Mouse (Mus musculus) G1E (cell line): Measurements from ENCODE around the gene Plce1. TPM values are rescaled to one million over a fixed set of nuclear protein-coding genes. Genes with fewer than 3 reads are reported as not detected.

ENCODE experiments used
- ATAC-seq: 2 replicates; pipeline ENCODE4 v1.8.0; 2016; ENCODE audit warnings: mild to moderate bottlenecking; ENCODE audit not compliant: insufficient number of reproducible peaks, poor library complexity, low FRiP score, severe bottlenecking; ENCODE audit errors: extremely low read depth
- DNase-seq: peaks from one replicate; pipeline ENCODE4 v3.0.0; 2012; ENCODE audit warnings: low spot score
- H3K27me3 ChIP-seq: 2 replicates; pipeline ENCODE4 v1.6.1; 2012; ENCODE audit warnings: mild to moderate bottlenecking, low read length, inconsistent platforms; ENCODE audit not compliant: insufficient read depth
- H3K36me3 ChIP-seq: replicated peaks from 2 replicates; pipeline ENCODE3; 2012; ENCODE audit warnings: mild to moderate bottlenecking, inconsistent platforms
- H3K4me1 ChIP-seq: 2 replicates; pipeline ENCODE4 v1.6.1; 2012; ENCODE audit warnings: low read depth, low read length, inconsistent platforms, mixed read lengths; ENCODE audit not compliant: insufficient read depth
- H3K4me3 ChIP-seq: 2 replicates; pipeline ENCODE4 v1.5.1; 2012; ENCODE audit warnings: low read depth, mild to moderate bottlenecking, inconsistent platforms, low read length, moderate library complexity, mixed read lengths
- H3K9me3 ChIP-seq: replicated peaks from 2 replicates; pipeline ENCODE4 v1.6.1; 2012; ENCODE audit warnings: inconsistent platforms
- CTCF ChIP-seq: IDR thresholded peaks from 2 replicates; pipeline ENCODE4 v1.5.1; 2012; ENCODE audit warnings: low read depth, low read length, inconsistent platforms, mixed read lengths
- GATA1 ChIP-seq: IDR thresholded peaks from 2 replicates; pipeline ENCODE4 v1.6.1; 2012; ENCODE audit warnings: borderline replicate concordance, low read length, inconsistent platforms, mixed read lengths
- GATA2 ChIP-seq: IDR thresholded peaks from 2 replicates; pipeline ENCODE4 v1.6.1; 2012; ENCODE audit warnings: low read depth, low read length, inconsistent platforms, borderline replicate concordance
- POLR2AphosphoS5 ChIP-seq: IDR thresholded peaks from 2 replicates; pipeline ENCODE4 v1.6.1; 2012; ENCODE audit warnings: low read depth, low read length, inconsistent platforms; ENCODE audit not compliant: insufficient replicate concordance
- TAL1 ChIP-seq: conservative IDR thresholded peaks from 2 replicates; pipeline ENCODE4 v1.6.1; 2012; ENCODE audit warnings: low read depth, low read length, inconsistent platforms, mixed read lengths
- polyA plus RNA-seq: library from polyadenylated mRNA; stranded (reverse); fragments of >175 nt; gene quantifications from 2 replicates; pipeline ENCODE4 v1.2.3, GENCODE M21; 2012
- total RNA-seq, 2 experiments: library from RNA; stranded (forward) in 1 of 2; stranded (reverse) in 1 of 2; fragments of 200-1000 nt in 1 of 2; fragments of >200 nt in 1 of 2; fragmentation: Nextera tagmentation in 1 of 2; gene quantifications; 2 replicates each; pipeline ENCODE4 v1.2.3; 2014 to 2017

The Plce1 gene
- total and polyA plus RNA-seq, 3 experiments: 0.16 TPM; not detected in 2

DNA sequence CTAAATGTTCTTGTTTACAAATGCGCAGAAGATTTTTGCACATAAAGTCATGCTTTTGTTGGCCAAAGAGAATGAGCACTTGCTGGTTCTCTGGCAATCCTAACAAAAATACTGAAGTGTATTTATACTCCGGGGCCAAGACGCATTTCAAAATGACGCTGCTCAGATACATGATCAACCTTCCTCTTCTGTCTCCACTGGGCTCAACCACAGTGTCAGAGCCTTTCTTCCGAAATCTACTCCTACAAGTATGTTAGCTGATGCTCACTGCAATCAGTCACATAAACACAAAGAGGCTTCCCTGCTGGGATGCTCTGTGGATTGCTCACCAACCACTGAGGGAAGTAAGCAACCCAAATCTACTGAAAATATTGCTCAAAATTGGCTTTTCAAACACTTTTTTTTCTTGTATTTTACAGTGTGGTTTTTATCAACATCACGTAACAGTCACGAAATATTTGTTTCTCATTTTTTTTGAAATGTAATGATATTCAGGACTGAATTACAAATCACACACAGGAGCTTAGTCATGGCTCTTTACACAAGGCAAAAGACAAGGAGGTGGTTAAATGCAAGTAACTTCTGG lies 191.2 kb downstream of the Plce1 start:
- Histone ChIP-seq H3K9me3 (no peaks in the 10 kb centered on the region), H3K36me3 (no peaks in the 10 kb centered on the region), H3K27me3 (no peaks in the 10 kb centered on the region), H3K4me3 (no peak overlapping the region), H3K4me1 (no peaks in the 10 kb centered on the region)
- ATAC-seq (no peak), DNase-seq (no peak)
- TF ChIP-seq TAL1: no peak
- TF ChIP-seq CTCF: no peak
- TF ChIP-seq POLR2AphosphoS5: no peak
- TF ChIP-seq GATA1: no peak
- TF ChIP-seq GATA2: no peak

DNA sequence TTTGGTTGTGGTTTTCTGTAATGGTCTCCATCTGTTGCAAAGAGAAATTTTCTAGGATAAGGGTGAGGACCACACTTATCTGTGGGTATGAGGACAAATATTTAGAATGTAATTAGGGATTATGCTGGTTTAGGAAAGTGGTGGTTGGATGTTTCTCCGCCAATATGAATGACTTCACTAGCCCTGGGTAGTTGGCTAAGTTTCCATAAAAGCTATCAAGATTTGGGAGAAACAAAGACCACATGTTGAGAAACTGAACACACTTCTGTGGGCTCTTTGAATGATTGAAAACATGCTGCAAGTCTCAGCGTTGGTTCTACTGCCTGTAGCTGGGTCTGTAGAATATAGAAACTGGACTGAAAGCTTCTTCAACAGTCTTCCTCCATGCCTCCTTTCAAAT lies 193.0 kb downstream of the Plce1 start:
- Histone ChIP-seq H3K36me3 (no peaks in the 10 kb centered on the region), H3K9me3 (no peaks in the 10 kb centered on the region), H3K4me3 (no peak overlapping the region), H3K27me3 (no peaks in the 10 kb centered on the region), H3K4me1 (no peaks in the 10 kb centered on the region)
- ATAC-seq (no peak), DNase-seq (no peak)
- TF ChIP-seq GATA2: no peak
- no peak for TF ChIP-seq CTCF
- TF ChIP-seq TAL1: no peak
- TF ChIP-seq POLR2AphosphoS5: no peak
- TF ChIP-seq GATA1: no peak

DNA sequence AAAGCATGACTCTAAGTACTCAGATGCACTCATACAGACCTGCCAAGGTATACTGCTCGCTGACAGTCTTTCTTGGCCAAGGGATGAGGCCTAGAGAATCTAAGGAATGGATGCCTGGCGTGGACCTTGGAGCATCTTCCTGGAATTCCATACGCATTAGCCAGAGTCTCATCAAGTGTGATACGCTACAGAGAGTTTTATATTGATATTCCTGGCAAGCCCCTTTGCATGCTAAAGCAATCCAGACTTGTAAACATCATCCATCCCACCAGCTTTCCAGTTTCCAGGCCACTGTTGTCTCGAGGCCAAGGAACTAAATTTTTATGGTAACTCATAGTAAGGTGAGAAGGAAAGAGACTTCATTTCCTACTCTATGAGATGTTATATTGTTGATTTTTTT lies 197.7 kb downstream of the Plce1 start:
- DNase-seq (no peak), ATAC-seq (no peak)
- H3K4me1 ChIP-seq: no peaks in the 10 kb centered on the region
- no peak for TF ChIP-seq GATA2
- no peak for TF ChIP-seq POLR2AphosphoS5
- no peak for TF ChIP-seq CTCF
- no peak for TF ChIP-seq GATA1
- TF ChIP-seq TAL1: no peak
- H3K27me3 ChIP-seq: no peaks in the 10 kb centered on the region
- no peaks in the 10 kb centered on the region for H3K36me3 ChIP-seq
- H3K9me3 ChIP-seq: no peaks in the 10 kb centered on the region
- H3K4me3 ChIP-seq: no peak overlapping the region

DNA sequence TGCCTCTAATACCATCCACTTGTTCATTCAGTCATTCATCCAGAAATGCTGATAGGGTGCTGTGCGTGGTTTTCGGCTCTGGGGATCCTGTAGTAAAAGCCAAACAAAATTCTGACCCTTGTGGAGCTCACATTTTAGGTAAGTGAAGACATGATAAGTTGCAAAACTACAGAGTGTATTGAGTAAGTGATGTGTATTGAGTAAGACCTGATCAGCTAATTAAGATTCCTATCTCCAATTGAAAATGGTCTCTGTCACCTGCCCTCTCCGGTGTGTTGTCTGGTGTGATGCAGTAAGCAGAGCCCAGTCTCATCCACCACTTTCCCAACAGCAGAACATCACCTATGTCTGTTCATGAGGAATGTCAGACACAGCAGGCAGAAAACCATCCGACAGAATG lies 198.6 kb downstream of the Plce1 start:
- Histone ChIP-seq H3K4me1 (no peaks in the 10 kb centered on the region), H3K27me3 (no peaks in the 10 kb centered on the region), H3K9me3 (no peaks in the 10 kb centered on the region), H3K36me3 (no peaks in the 10 kb centered on the region), H3K4me3 (no peak overlapping the region)
- no peak for DNase-seq
- TF ChIP-seq TAL1: no peak
- ATAC-seq: no peak

DNA sequence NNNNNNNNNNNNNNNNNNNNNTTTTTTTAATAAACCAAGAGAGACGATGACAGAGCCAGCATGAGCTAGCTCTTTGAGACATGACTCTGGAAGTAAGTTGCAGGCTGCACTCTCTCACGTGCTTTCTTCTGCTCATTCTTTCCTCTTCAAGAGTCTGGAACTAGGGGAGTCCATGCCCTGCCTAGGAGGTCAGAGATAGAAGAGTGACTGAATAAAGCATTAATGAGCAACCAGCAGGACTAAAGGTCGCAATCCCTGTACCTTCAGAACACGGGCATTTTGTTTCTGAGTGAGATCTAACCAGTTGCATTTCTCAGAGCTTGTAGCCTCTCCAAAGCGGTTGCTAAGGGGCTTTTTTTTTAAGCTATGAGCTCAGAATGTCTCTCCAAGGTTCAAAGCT lies 206.4 kb downstream of the Plce1 start:
- Histone ChIP-seq H3K4me1 (no peaks in the 10 kb centered on the region), H3K9me3 (no peaks in the 10 kb centered on the region), H3K4me3 (no peak overlapping the region), H3K36me3 (no peaks in the 10 kb centered on the region), H3K27me3 (0 out of 2 replicates have a peak, but pooled peaks cover 2% of the 10 kb centered on the region)
- TF ChIP-seq GATA2: no peak
- no peak for TF ChIP-seq CTCF
- TF ChIP-seq GATA1: no peak
- TF ChIP-seq POLR2AphosphoS5: no peak
- TF ChIP-seq TAL1: no peak
- DNase-seq (no peak), ATAC-seq (no peak)

DNA sequence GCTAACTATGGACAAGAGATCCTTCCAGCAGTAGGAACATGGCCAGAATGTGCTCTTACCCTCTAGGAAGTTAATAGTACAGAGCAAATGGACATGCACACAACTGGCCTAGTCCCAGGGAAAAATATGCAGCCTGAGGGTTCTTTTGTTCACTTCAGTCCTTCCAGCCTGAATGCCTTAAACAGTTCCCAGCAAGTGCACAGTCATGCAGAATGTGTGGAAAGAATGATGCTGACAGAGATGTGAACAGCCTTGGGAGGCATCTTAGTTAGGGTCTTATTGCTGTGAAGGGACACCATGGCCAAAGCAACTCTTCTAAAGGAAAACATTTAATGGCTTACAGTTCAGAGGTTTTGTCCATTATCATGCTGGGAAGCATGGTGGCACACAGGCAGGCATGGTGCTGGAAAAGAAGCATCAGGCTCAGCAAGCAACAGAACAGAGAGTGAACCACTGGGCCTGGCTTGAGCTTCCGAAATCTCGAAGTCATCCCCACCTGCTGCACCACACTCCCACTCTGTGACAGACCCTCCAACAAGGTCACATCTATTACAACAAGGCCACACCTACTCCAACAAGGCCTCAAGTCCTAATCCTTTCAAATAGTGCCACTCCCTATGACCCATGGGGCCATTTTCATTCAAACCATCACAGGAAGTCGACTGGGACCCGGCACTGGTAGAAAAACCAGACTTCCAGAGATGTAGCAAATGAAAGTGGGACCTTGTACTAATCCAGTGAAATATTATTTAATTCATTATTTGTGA lies 208.0 kb downstream of the Plce1 start:
- Histone ChIP-seq H3K4me3 (no peak overlapping the region), H3K36me3 (no peaks in the 10 kb centered on the region), H3K27me3 (0 out of 2 replicates have a peak, but pooled peaks cover 2% of the 10 kb centered on the region), H3K4me1 (no peaks in the 10 kb centered on the region), H3K9me3 (no peaks in the 10 kb centered on the region)
- DNase-seq (no peak), ATAC-seq (no peak)
- TF ChIP-seq GATA1 (no peak), POLR2AphosphoS5 (no peak), TAL1 (no peak), GATA2 (no peak), CTCF (no peak)

DNA sequence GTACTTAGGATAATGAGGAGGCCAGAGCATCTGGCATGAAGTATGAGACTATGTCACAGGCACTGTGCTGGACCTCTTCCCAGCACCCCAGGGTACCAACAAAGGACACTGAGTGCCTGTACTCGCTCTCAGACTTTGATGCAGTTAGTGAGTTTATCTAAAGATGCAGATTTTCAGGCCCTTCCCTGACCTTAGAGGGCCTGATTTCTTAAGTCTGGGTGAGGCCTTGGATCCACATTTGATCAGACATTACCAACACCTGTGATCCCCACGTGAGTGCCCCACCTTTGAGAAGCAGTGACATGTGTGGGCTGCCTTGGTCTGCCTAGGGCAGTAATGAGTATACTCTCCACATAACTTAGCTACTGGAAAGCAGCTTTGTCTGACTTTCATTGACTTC lies 209.4 kb downstream of the Plce1 start:
- H3K4me3 ChIP-seq: no peak overlapping the region
- H3K27me3 ChIP-seq: peaks cover 2% of the 10 kb centered on the region; the same call in 1 of the 2 replicates
- DNase-seq (no peak), ATAC-seq (no peak)
- no peaks in the 10 kb centered on the region for H3K9me3 ChIP-seq
- no peaks in the 10 kb centered on the region for H3K36me3 ChIP-seq
- H3K4me1 ChIP-seq: no peaks in the 10 kb centered on the region
- TF ChIP-seq GATA1: no peak
- no peak for TF ChIP-seq CTCF
- TF ChIP-seq POLR2AphosphoS5: no peak
- no peak for TF ChIP-seq TAL1
- no peak for TF ChIP-seq GATA2
